Mouse (Mus musculus): Measurements from ENCODE around the gene Mog. TPM values are rescaled to one million over a fixed set of nuclear protein-coding genes. Genes with fewer than 3 reads are reported as not detected.

Gene Mog
- polyA plus RNA-seq, 1 experiment from 2014 or later = 0.12 TPM

- peak overlapping the region; percentile 79 for H3K4me2 ChIP-seq (replicated peaks; ENCODE audit: low read depth, low read length)
- peak overlapping the region; percentile 83; the same call in 1 of the 2 replicates for H3K27ac ChIP-seq (ENCODE audit: low read depth, low read length)
- 51% methylated on average over 4 of the region's 4 CpGs for WGBS
- no peaks in the 10 kb centered on the region for H3K27me3 ChIP-seq (ENCODE audit: control insufficient read depth, insufficient read depth, low read length)
- H3K9ac ChIP-seq (ENCODE audit: low read depth, low read length) = peak overlapping the region; percentile 87
- no peak for ATAC-seq (ENCODE audit: low FRiP score, low TSS enrichment)
- H3K9me3 ChIP-seq (ENCODE audit: control insufficient read depth, low read length) = no peaks in the 10 kb centered on the region
- peaks cover 8% of the 10 kb centered on the region; the same call in 1 of the 2 replicates for H3K36me3 ChIP-seq (ENCODE audit: control insufficient read depth, insufficient read depth, low read length)
- H3K4me1 ChIP-seq (ENCODE audit: control insufficient read depth, insufficient read depth, low read length) = no peaks in the 10 kb centered on the region; the same call in 1 of the 2 replicates
- peak overlapping the region; percentile 70 for H3K4me3 ChIP-seq (ENCODE audit: low read length)
Observed at GRCm38 (mm10) chr17:37003366-37003765, 19.8 kb downstream of the Mog start.

GRCm38 (mm10) chr17:37002364-37003330 lies 20.6 kb downstream of the Mog start:
- ATAC-seq (ENCODE audit: low FRiP score, low TSS enrichment) = peak; percentile 90
- no peaks in the 10 kb centered on the region for H3K27me3 ChIP-seq (ENCODE audit: control insufficient read depth, insufficient read depth, low read length)

GRCm38 (mm10) chr17:37000863-37001262 lies 22.3 kb downstream of the Mog start, which contains the start of gene Zfp57:
Gene Zfp57 (plus strand): TSS chr17:37001163.
- WGBS = 83% methylated on average over 7 of the region's 7 CpGs
- Histone ChIP-seq H3K36me3 (ENCODE audit: control insufficient read depth, insufficient read depth, low read length) (no peaks in the 10 kb centered on the region), H3K27ac (ENCODE audit: low read depth, low read length) (no peak within 1 kb of the TSS), H3K4me2 (replicated peaks; ENCODE audit: low read depth, low read length) (no peak within 1 kb of the TSS), H3K9me3 (ENCODE audit: control insufficient read depth, low read length) (no peaks in the 10 kb centered on the region), H3K9ac (ENCODE audit: low read depth, low read length) (no peak within 1 kb of the TSS), H3K27me3 (ENCODE audit: control insufficient read depth, insufficient read depth, low read length) (no peaks in the 10 kb centered on the region), H3K4me3 (ENCODE audit: low read length) (peak within 1 kb of the TSS; percentile 70), H3K4me1 (ENCODE audit: control insufficient read depth, insufficient read depth, low read length) (peaks cover 4% of the 10 kb centered on the region)
- ATAC-seq (ENCODE audit: low FRiP score, low TSS enrichment) = no peak

More at GRCm38 (mm10) chr17:37002364-37003330, 20.6 kb downstream of the Mog start:
- H3K4me2 ChIP-seq (replicated peaks; ENCODE audit: low read depth, low read length) = peak overlapping the region; percentile 79
- H3K4me3 ChIP-seq (ENCODE audit: low read length) = peak overlapping the region; percentile 70
- peaks cover 5% of the 10 kb centered on the region; the same call in 1 of the 2 replicates for H3K36me3 ChIP-seq (ENCODE audit: control insufficient read depth, insufficient read depth, low read length)
- peak overlapping the region; percentile 83 for H3K27ac ChIP-seq (ENCODE audit: low read depth, low read length)
- H3K9ac ChIP-seq (ENCODE audit: low read depth, low read length) = peak overlapping the region; percentile 87
- H3K9me3 ChIP-seq (ENCODE audit: control insufficient read depth, low read length) = no peaks in the 10 kb centered on the region
- under 1% methylated on average over 49 of the region's 49 CpGs for WGBS
- H3K4me1 ChIP-seq (ENCODE audit: control insufficient read depth, insufficient read depth, low read length) = no peaks in the 10 kb centered on the region; the same call in 1 of the 2 replicates

GRCm38 (mm10) chr17:36998477-36998876 lies 24.7 kb downstream of the Mog start:
- WGBS = 78% methylated on average over 2 of the region's 2 CpGs
- Histone ChIP-seq H3K36me3 (ENCODE audit: control insufficient read depth, insufficient read depth, low read length) (no peaks in the 10 kb centered on the region), H3K27me3 (ENCODE audit: control insufficient read depth, insufficient read depth, low read length) (no peaks in the 10 kb centered on the region), H3K27ac (ENCODE audit: low read depth, low read length) (no peak overlapping the region), H3K9me3 (ENCODE audit: control insufficient read depth, low read length) (no peaks in the 10 kb centered on the region), H3K4me2 (replicated peaks; ENCODE audit: low read depth, low read length) (no peak overlapping the region), H3K9ac (ENCODE audit: low read depth, low read length) (no peak overlapping the region), H3K4me1 (ENCODE audit: control insufficient read depth, insufficient read depth, low read length) (peaks cover 4% of the 10 kb centered on the region), H3K4me3 (ENCODE audit: low read length) (no peak overlapping the region)
- no peak for ATAC-seq (ENCODE audit: low FRiP score, low TSS enrichment)

GRCm38 (mm10) chr17:36997033-36997735 lies 26.0 kb downstream of the Mog start:
- Histone ChIP-seq H3K27me3 (ENCODE audit: control insufficient read depth, insufficient read depth, low read length) (no peaks in the 10 kb centered on the region), H3K4me3 (ENCODE audit: low read length) (no peak overlapping the region), H3K4me2 (replicated peaks; ENCODE audit: low read depth, low read length) (no peak overlapping the region), H3K4me1 (ENCODE audit: control insufficient read depth, insufficient read depth, low read length) (peaks cover 4% of the 10 kb centered on the region; the same call in 1 of the 2 replicates), H3K9me3 (ENCODE audit: control insufficient read depth, low read length) (no peaks in the 10 kb centered on the region), H3K36me3 (ENCODE audit: control insufficient read depth, insufficient read depth, low read length) (no peaks in the 10 kb centered on the region), H3K9ac (ENCODE audit: low read depth, low read length) (no peak overlapping the region), H3K27ac (ENCODE audit: low read depth, low read length) (no peak overlapping the region)
- WGBS = 24% methylated on average over 7 of the region's 7 CpGs
- peak; percentile 77 for ATAC-seq (ENCODE audit: low FRiP score, low TSS enrichment)

- Histone ChIP-seq H3K4me2 (replicated peaks; ENCODE audit: low read depth, low read length) (no peak overlapping the region), H3K4me1 (ENCODE audit: control insufficient read depth, insufficient read depth, low read length) (peaks cover 4% of the 10 kb centered on the region; the same call in 1 of the 2 replicates), H3K9me3 (ENCODE audit: control insufficient read depth, low read length) (no peaks in the 10 kb centered on the region), H3K4me3 (ENCODE audit: low read length) (no peak overlapping the region), H3K27me3 (ENCODE audit: control insufficient read depth, insufficient read depth, low read length) (no peaks in the 10 kb centered on the region), H3K36me3 (ENCODE audit: control insufficient read depth, insufficient read depth, low read length) (no peaks in the 10 kb centered on the region), H3K9ac (ENCODE audit: low read depth, low read length) (no peak overlapping the region), H3K27ac (ENCODE audit: low read depth, low read length) (no peak overlapping the region)
- no peak for ATAC-seq (ENCODE audit: low FRiP score, low TSS enrichment)
- WGBS = 78% methylated on average over 3 of the region's 3 CpGs
Observed at GRCm38 (mm10) chr17:36995448-36995847, 27.8 kb downstream of the Mog start.

- Histone ChIP-seq H3K9me3 (ENCODE audit: control insufficient read depth, low read length) (no peaks in the 10 kb centered on the region), H3K9ac (ENCODE audit: low read depth, low read length) (no peak overlapping the region), H3K36me3 (ENCODE audit: control insufficient read depth, insufficient read depth, low read length) (no peaks in the 10 kb centered on the region), H3K4me1 (ENCODE audit: control insufficient read depth, insufficient read depth, low read length) (peaks cover 4% of the 10 kb centered on the region; the same call in 1 of the 2 replicates), H3K27me3 (ENCODE audit: control insufficient read depth, insufficient read depth, low read length) (peaks cover 2% of the 10 kb centered on the region; the same call in 1 of the 2 replicates), H3K4me3 (ENCODE audit: low read length) (no peak overlapping the region), H3K4me2 (replicated peaks; ENCODE audit: low read depth, low read length) (no peak overlapping the region), H3K27ac (ENCODE audit: low read depth, low read length) (no peak overlapping the region)
- WGBS = 80% methylated on average over 2 of the region's 2 CpGs
- no peak for ATAC-seq (ENCODE audit: low FRiP score, low TSS enrichment)
Observed at GRCm38 (mm10) chr17:36994528-36994927, 28.7 kb downstream of the Mog start.

GRCm38 (mm10) chr17:36993770-36994325 lies 29.4 kb downstream of the Mog start:
- Histone ChIP-seq H3K4me3 (ENCODE audit: low read length) (no peak overlapping the region), H3K4me1 (ENCODE audit: control insufficient read depth, insufficient read depth, low read length) (peaks cover 4% of the 10 kb centered on the region; the same call in 1 of the 2 replicates), H3K27ac (ENCODE audit: low read depth, low read length) (no peak overlapping the region), H3K9ac (ENCODE audit: low read depth, low read length) (no peak overlapping the region), H3K36me3 (ENCODE audit: control insufficient read depth, insufficient read depth, low read length) (no peaks in the 10 kb centered on the region), H3K4me2 (replicated peaks; ENCODE audit: low read depth, low read length) (no peak overlapping the region), H3K27me3 (ENCODE audit: control insufficient read depth, insufficient read depth, low read length) (peaks cover 9% of the 10 kb centered on the region), H3K9me3 (ENCODE audit: control insufficient read depth, low read length) (no peaks in the 10 kb centered on the region)
- no peak for ATAC-seq (ENCODE audit: low FRiP score, low TSS enrichment)
- WGBS = 90% methylated on average over 4 of the region's 4 CpGs

Data from kidney, embryonic 14.5 days (tissue).